Mouse (Mus musculus): ENCODE measurements around the gene Tmem86a. TPM values are rescaled to one million over a fixed set of nuclear protein-coding genes. Genes with fewer than 3 reads are reported as not detected.

Tmem86a gene
- polyA plus RNA-seq, 1 experiment from 2014 or later, result 25.4 TPM

DNA sequence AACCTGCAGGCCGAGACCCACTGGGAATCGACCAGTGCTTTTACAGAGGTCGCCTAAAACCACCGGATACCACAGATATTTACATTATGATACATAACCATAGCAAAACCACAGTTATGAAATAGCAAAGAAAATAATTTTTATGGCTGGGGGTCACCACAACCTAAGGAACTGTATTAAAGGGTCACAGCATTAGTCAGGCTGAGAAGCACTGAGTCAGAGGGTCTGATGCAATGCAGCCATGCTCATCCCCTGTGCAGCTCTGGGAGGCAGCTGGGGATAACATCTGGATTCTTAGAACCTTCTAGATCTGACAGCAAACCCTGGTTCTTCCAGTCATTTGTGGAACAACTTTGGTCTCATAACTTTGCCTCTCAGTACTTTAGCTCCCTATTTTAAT lies 19.0 kb upstream of the Tmem86a start:
- Histone ChIP-seq H3K9me3 (replicated peaks) (no peaks in the 10 kb centered on the region), H3K36me3 (no peaks in the 10 kb centered on the region), H3K4me2 (no peak overlapping the region), H3K9ac (replicated peaks) (no peak overlapping the region), H3K27ac (replicated peaks) (no peak overlapping the region), H3K4me1 (no peaks in the 10 kb centered on the region), H3K27me3 (replicated peaks) (no peaks in the 10 kb centered on the region), H3K4me3 (replicated peaks) (no peak overlapping the region)
- ATAC-seq (ENCODE audit: low FRiP score), result no peak
- WGBS, result 89% methylated on average over 4 of the region's 4 CpGs

DNA sequence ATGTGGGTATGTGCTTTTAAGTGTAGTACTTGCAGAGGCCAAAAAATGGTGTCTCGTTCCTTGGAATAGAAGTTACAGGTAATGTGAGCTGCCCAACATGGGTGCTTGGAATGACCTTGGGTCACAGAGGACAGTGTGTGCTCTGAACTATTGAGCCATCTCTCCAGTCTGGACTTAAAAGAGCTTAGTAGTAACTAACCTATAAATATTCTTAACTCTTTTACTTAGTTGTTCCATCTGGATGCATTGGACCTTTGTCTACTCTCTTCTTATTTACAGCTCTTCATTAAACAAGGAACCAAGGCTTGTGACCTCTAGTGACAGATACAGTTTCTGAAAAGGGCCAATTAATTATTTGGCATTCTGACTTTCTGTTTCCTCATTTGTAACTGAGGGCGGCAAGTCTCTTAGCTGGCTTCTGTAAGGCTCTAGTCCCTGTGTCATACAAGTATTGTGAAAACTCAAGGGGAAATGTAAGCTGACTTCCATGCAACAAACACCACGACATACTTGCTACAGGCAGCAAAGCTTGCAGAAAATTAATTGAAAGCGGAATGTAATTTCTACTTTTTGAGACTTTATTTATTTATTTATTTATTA lies 15.5 kb upstream of the Tmem86a start:
- ATAC-seq (ENCODE audit: low FRiP score), result no peak
- WGBS, result 93% methylated on average over 4 of the region's 4 CpGs
- H3K9ac ChIP-seq (replicated peaks), result no peak overlapping the region
- no peak overlapping the region for H3K27ac ChIP-seq (replicated peaks)
- no peaks in the 10 kb centered on the region for H3K27me3 ChIP-seq (replicated peaks)
- H3K4me3 ChIP-seq (replicated peaks), result no peak overlapping the region
- no peaks in the 10 kb centered on the region for H3K4me1 ChIP-seq
- H3K9me3 ChIP-seq (replicated peaks), result no peaks in the 10 kb centered on the region
- no peak overlapping the region for H3K4me2 ChIP-seq
- no peaks in the 10 kb centered on the region for H3K36me3 ChIP-seq

DNA sequence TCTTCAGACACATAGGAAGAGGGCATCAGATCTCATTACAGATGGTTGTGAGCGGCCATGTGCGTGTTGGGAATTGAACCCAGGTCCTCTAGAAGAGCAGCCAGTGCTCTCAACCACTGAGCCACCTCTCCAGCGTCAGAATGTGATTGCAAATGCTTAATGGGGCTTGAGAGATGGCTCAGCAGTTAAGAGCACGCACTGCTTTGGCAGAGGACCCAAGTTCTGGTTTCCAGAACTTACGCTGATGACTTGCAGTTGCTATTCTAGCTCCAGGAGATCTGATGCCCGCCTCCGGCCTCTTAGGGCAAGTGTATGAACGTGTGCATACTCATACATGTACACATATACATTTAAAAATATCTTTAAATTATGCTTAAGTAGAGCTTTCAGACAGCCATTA lies 15.0 kb upstream of the Tmem86a start:
- no peaks in the 10 kb centered on the region for H3K36me3 ChIP-seq
- no peak for ATAC-seq (ENCODE audit: low FRiP score)
- WGBS, result 77% methylated on average over 8 of the region's 8 CpGs
- H3K4me3 ChIP-seq (replicated peaks), result no peak overlapping the region
- H3K4me2 ChIP-seq, result no peak overlapping the region
- H3K9ac ChIP-seq (replicated peaks), result no peak overlapping the region
- H3K27me3 ChIP-seq (replicated peaks), result no peaks in the 10 kb centered on the region
- H3K9me3 ChIP-seq (replicated peaks), result no peaks in the 10 kb centered on the region
- H3K4me1 ChIP-seq, result no peaks in the 10 kb centered on the region
- no peak overlapping the region for H3K27ac ChIP-seq (replicated peaks)

DNA sequence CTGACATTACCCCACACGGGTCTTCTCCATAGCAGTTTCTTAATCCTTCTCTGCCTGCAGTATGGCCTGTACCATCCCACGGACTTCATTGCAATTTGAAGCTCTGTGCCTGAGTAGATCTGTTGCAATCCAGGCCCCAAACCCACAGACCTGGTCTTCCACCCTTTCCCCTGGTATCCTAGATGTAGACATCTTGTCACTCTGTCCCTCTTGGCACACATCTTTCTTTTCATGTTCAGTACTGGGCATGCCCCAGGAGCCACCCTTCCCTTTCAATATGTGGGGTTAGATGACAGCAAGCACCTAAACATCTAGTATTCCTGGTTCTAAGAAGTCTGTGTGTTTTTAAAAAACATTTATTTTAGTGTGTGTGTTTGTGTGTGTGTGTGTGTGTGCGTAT lies 8.7 kb upstream of the Tmem86a start:
- no peaks in the 10 kb centered on the region for H3K9me3 ChIP-seq (replicated peaks)
- H3K9ac ChIP-seq (replicated peaks), result no peak overlapping the region
- H3K36me3 ChIP-seq, result no peaks in the 10 kb centered on the region
- no peaks in the 10 kb centered on the region for H3K27me3 ChIP-seq (replicated peaks)
- no peak overlapping the region for H3K27ac ChIP-seq (replicated peaks)
- no peak for ATAC-seq (ENCODE audit: low FRiP score)
- 95% methylated on average over 3 of the region's 3 CpGs for whole genome bisulfite sequencing
- no peak overlapping the region for H3K4me3 ChIP-seq (replicated peaks)
- H3K4me1 ChIP-seq, result 0 out of 2 replicates have a peak, but pooled peaks cover 6% of the 10 kb centered on the region
- H3K4me2 ChIP-seq, result no peak overlapping the region

DNA sequence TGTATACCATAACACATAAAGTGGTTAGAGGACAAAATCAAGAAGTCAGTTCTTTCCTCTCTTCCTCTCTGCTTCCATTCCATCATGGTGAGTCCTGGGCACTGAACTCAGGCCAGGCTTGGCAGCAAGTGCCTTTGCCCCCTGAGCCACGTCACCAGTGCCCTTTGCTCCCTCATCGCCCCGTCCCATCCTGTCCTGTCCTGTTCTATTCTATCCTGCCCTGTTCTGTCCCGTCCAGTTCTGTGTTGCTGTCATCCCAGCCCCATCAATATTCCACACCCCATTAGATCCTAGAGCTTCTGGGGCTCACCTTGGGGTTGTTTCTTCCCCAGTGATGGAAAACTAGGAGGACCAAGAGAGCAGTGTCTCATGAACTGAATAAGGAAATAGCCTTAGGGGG lies 8.3 kb upstream of the Tmem86a start:
- Histone ChIP-seq H3K9ac (replicated peaks) (no peak overlapping the region), H3K4me2 (no peak overlapping the region), H3K27me3 (replicated peaks) (no peaks in the 10 kb centered on the region), H3K4me3 (replicated peaks) (no peak overlapping the region), H3K4me1 (0 out of 2 replicates have a peak, but pooled peaks cover 6% of the 10 kb centered on the region), H3K36me3 (no peaks in the 10 kb centered on the region), H3K27ac (replicated peaks) (no peak overlapping the region), H3K9me3 (replicated peaks) (no peaks in the 10 kb centered on the region)
- WGBS, result 67% methylated on average over 4 of the region's 4 CpGs
- ATAC-seq (ENCODE audit: low FRiP score), result no peak

DNA sequence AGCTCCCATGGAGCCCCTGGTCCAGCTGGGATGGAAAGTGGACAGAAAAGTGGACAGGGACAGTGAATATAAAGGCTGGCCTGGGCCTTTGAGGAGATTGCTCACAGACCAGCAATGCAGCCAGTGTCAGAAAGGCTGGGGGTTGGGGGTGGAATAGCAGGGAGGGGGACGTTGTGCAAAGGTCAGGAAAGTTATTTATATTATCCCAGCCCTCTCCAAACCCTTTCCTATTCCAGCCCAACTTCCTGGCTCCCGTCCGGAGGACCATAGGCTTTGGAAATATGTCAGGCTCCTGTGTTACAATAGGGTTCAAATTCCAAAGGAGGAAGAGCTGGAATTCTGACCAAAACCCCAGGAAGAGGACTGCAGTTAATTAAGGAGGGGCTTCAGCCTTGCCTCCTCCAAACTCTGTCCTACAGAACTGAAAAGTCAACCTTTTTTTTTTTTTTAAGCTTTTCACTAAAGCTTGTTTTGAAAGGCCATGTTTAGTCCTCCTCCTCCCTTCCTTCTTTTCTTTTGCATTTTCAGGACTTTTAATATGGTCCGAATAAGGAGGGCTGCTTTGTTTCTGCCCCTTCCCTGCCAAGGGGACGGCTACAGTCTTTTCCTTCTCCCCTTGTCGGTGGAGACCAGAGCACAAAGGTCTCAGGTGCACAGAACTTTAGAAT lies 7.4 kb upstream of the Tmem86a start:
- 54% methylated on average over 6 of the region's 6 CpGs for WGBS
- Histone ChIP-seq H3K9me3 (replicated peaks) (no peaks in the 10 kb centered on the region), H3K27me3 (replicated peaks) (no peaks in the 10 kb centered on the region), H3K36me3 (no peaks in the 10 kb centered on the region), H3K4me2 (no peak overlapping the region), H3K27ac (replicated peaks) (no peak overlapping the region), H3K4me3 (replicated peaks) (no peak overlapping the region), H3K4me1 (0 out of 2 replicates have a peak, but pooled peaks cover 6% of the 10 kb centered on the region), H3K9ac (replicated peaks) (no peak overlapping the region)
- ATAC-seq (ENCODE audit: low FRiP score), result no peak

DNA sequence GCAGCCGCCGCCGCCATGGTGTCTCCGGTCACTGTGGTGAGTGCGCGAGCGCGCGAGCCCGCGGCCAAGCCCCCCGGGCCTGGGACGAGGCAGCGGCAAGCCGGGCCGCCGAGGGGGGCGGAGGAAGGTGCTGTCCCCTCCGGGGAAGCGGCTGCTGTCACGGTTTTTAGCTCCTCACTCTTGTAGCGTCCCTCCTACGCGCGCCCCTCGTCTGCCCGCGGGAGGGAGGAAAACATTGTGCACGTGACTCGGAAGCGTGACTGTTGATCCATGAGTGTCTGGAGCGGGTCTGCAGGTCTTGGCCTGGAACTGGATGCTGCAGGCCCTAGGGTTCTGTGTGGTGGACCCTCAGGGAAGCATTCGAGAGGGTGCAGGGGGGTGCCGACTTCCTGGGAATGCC lies 365 bp downstream of the Tmem86a start:
- WGBS, result 0% methylated on average over 34 of the region's 34 CpGs
- Histone ChIP-seq H3K9me3 (replicated peaks) (no peaks in the 10 kb centered on the region), H3K4me3 (replicated peaks) (peak overlapping the region; percentile 96), H3K4me2 (peak overlapping the region; percentile 74), H3K36me3 (0 out of 2 replicates have a peak, but pooled peaks cover 10% of the 10 kb centered on the region), H3K27ac (replicated peaks) (peak overlapping the region; percentile 92), H3K27me3 (replicated peaks) (no peaks in the 10 kb centered on the region), H3K9ac (replicated peaks) (peak overlapping the region; percentile 91), H3K4me1 (peaks cover 28% of the 10 kb centered on the region)
- ATAC-seq (ENCODE audit: low FRiP score), result peak; percentile 80

DNA sequence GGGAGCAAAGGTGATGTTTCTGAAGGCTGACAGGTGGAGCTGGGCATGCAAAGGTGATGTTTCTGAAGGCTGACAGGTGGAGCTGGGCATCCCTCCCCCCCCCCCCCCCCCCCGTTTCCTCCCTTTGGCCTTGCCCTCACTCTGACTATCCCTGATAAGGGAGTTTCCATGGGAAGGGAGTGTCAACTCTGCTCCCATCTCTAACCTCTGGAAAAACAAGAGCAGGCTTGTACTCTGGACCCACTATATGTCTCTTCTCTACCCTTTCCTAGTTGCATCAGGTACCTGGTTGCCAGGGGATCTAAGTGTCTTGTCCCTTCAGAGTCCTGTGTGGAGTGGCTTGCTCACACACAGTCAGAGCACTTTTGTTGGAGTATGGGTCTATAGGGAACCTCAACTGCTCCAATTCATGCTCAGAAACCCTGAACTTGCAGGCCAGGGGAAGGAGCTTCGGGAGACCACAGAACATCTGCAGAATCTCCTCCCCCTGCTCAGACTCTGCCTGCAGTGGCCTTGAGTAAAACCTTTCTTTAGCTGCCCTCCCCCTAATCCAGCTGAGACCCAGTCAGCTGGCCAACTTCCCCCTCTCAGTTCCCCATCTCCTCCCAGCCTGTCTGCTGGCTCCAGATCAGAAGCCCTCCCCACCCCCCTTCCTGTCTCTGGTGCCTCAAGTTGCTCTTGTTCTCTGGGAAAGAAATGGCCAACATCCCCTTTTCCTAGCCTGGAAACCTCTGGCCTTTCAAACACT lies 1.2 kb downstream of the Tmem86a start:
- H3K4me2 ChIP-seq, result peak overlapping the region; percentile 74
- ATAC-seq (ENCODE audit: low FRiP score), result no peak
- H3K9me3 ChIP-seq (replicated peaks), result no peaks in the 10 kb centered on the region
- peak overlapping the region; percentile 91; the same call in 1 of the 2 replicates for H3K9ac ChIP-seq (replicated peaks)
- peak overlapping the region; percentile 96 for H3K4me3 ChIP-seq (replicated peaks)
- WGBS, result 30% methylated on average over 1 of the region's 2 CpGs
- peaks cover 28% of the 10 kb centered on the region for H3K4me1 ChIP-seq
- H3K27me3 ChIP-seq (replicated peaks), result no peaks in the 10 kb centered on the region
- H3K36me3 ChIP-seq, result 0 out of 2 replicates have a peak, but pooled peaks cover 10% of the 10 kb centered on the region
- peak overlapping the region; percentile 92 for H3K27ac ChIP-seq (replicated peaks)

DNA sequence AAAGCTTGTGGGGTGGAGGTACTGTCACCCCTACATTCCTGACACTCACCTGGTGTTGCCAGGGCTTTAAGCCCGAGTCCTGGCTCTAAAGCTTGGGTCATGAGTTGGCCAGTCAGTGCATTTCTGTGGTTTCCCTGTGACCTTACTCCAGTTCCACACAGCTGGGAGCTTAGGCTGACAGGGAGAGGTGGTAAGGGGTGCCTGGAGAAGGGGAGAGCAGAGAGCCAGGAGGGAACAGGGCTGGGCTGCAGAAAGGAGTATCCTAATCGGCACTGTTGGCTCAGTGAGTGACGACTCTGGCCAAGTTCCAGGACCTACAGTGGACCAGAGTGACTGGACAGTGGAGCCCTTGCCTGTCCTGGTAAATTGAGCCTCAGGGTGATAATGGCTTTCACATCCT lies 1.9 kb downstream of the Tmem86a start:
- Histone ChIP-seq H3K4me3 (replicated peaks) (peak overlapping the region; percentile 96; the same call in 1 of the 2 replicates), H3K27ac (replicated peaks) (peak overlapping the region; percentile 61), H3K27me3 (replicated peaks) (no peaks in the 10 kb centered on the region), H3K4me2 (peak overlapping the region; percentile 74), H3K4me1 (peaks cover 28% of the 10 kb centered on the region), H3K9ac (replicated peaks) (no peak overlapping the region), H3K36me3 (0 out of 2 replicates have a peak, but pooled peaks cover 10% of the 10 kb centered on the region), H3K9me3 (replicated peaks) (no peaks in the 10 kb centered on the region)
- ATAC-seq (ENCODE audit: low FRiP score), result no peak
- WGBS, result 39% methylated on average over 3 of the region's 3 CpGs

DNA sequence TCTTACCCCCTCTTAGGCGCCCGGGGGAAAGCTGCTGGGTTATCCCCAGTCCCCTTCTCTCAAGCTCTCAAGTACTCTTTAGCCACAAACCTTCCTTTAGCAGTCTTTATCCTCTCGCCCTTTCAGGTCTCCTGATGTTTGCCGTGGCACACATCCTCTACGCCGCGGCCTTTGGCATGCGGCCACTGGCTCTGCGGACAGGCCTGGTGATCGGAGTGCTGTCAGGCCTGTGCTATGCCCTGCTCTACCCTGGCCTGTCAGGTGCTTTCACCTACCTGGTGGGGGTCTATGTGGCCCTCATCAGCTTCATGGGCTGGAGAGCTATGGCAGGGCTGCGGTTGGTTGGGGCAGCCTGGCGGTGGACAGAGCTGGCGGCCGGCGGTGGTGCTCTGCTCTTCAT lies 2.9 kb downstream of the Tmem86a start:
- no peaks in the 10 kb centered on the region for H3K27me3 ChIP-seq (replicated peaks)
- 94% methylated on average over 15 of the region's 15 CpGs for WGBS
- no peak overlapping the region for H3K27ac ChIP-seq (replicated peaks)
- peaks cover 28% of the 10 kb centered on the region for H3K4me1 ChIP-seq
- no peak overlapping the region for H3K4me3 ChIP-seq (replicated peaks)
- ATAC-seq (ENCODE audit: low FRiP score), result no peak
- no peak overlapping the region for H3K4me2 ChIP-seq
- H3K36me3 ChIP-seq, result 0 out of 2 replicates have a peak, but pooled peaks cover 10% of the 10 kb centered on the region
- no peak overlapping the region for H3K9ac ChIP-seq (replicated peaks)
- no peaks in the 10 kb centered on the region for H3K9me3 ChIP-seq (replicated peaks)

DNA sequence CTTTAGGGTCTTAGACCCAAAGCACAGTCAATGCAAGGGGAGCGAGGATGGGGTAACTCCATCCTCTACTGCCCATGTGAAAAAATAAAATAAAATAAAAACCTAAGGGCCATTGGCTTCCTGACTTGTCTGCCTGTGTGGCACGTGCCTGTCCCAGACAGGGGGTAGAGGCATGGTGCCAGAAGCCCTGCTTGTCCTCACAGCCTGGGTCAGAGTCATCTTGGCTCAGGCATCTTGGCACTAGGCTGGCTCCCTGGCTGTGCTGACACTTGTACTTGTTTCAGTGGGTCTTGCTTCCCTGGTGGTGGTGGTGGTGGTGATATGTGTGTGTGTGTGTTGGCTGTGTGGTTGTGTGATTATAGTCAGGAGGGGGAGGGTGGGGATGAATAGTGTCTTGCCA lies 4.3 kb downstream of the Tmem86a start:
- Histone ChIP-seq H3K9me3 (replicated peaks) (no peaks in the 10 kb centered on the region), H3K27me3 (replicated peaks) (no peaks in the 10 kb centered on the region), H3K9ac (replicated peaks) (no peak overlapping the region), H3K4me1 (peaks cover 28% of the 10 kb centered on the region), H3K27ac (replicated peaks) (no peak overlapping the region), H3K36me3 (0 out of 2 replicates have a peak, but pooled peaks cover 10% of the 10 kb centered on the region), H3K4me2 (no peak overlapping the region), H3K4me3 (replicated peaks) (no peak overlapping the region)
- ATAC-seq (ENCODE audit: low FRiP score), result no peak
- 71% methylated on average over 2 of the region's 2 CpGs for WGBS
